Mouse (Mus musculus) heart, adult 9 months (tissue): ENCODE measurements around the gene Dhx40.
"Not testable (repeated sequence)": the region's sequence is repeated elsewhere in the genome, so short reads cannot be mapped to it uniquely, and the experiment has no call there.

Experiments used
- DNase-seq, 2 experiments: peaks; one replicate each; pipeline ENCODE4 v3.0.0; 2022; ENCODE audit warnings: low spot score in 2 of 2

Dhx40 gene

GRCm38 (mm10) chr11:86818928-86819327 is 11.4 kb upstream of the Dhx40 start:
- DNase-seq, result no peak

GRCm38 (mm10) chr11:86816288-86816687 is 8.7 kb upstream of the Dhx40 start:
- DNase-seq, result not testable (repeated sequence)

- peak in 1 of 2 experiments; percentile 11 for DNase-seq
Measured at GRCm38 (mm10) chr11:86814481-86814880, 6.9 kb upstream of the Dhx40 start.

GRCm38 (mm10) chr11:86813256-86813655 is 5.7 kb upstream of the Dhx40 start:
- not testable (repeated sequence) for DNase-seq

GRCm38 (mm10) chr11:86811326-86811630 is 3.7 kb upstream of the Dhx40 start:
- no peak for DNase-seq

GRCm38 (mm10) chr11:86810572-86811325 is 3.2 kb upstream of the Dhx40 start:
- no peak for DNase-seq

GRCm38 (mm10) chr11:86809828-86810227 is 2.3 kb upstream of the Dhx40 start:
- DNase-seq, result no peak

GRCm38 (mm10) chr11:86807001-86807477 is 507 bp downstream of the Dhx40 start:
- peak; percentile 32 to 38 for DNase-seq

- DNase-seq, result no peak
Measured at GRCm38 (mm10) chr11:86794161-86794560, 13.4 kb downstream of the Dhx40 start.

GRCm38 (mm10) chr11:86787436-86787835 is 20.1 kb downstream of the Dhx40 start:
- not testable (repeated sequence) for DNase-seq

GRCm38 (mm10) chr11:86785767-86786166 is 21.8 kb downstream of the Dhx40 start:
- DNase-seq, result no peak

GRCm38 (mm10) chr11:86769884-86770283 is 37.7 kb downstream of the Dhx40 start:
- DNase-seq, result peak in 1 of 2 experiments; percentile 13

GRCm38 (mm10) chr11:86764501-86764900 is 43.0 kb downstream of the Dhx40 start:
- DNase-seq, result no peak

- not testable (repeated sequence) for DNase-seq
Measured at GRCm38 (mm10) chr11:86763127-86763526, 44.4 kb downstream of the Dhx40 start.

- no peak for DNase-seq
Measured at GRCm38 (mm10) chr11:86760357-86760756, 47.2 kb downstream of the Dhx40 start.

GRCm38 (mm10) chr11:86759886-86760285 is 47.7 kb downstream of the Dhx40 start:
- DNase-seq, result no peak

- DNase-seq, result no peak
Measured at GRCm38 (mm10) chr11:86759226-86759625, 48.3 kb downstream of the Dhx40 start.

- no peak for DNase-seq
Measured at GRCm38 (mm10) chr11:86758559-86758958, 49.0 kb downstream of the Dhx40 start.

GRCm38 (mm10) chr11:86757480-86758371 is 49.8 kb downstream of the Dhx40 start, which contains the start of gene Cltc:
Cltc (minus strand) TSS chr11:86757565.
- peak; percentile 96 to 97 for DNase-seq

- DNase-seq, result no peak
Measured at GRCm38 (mm10) chr11:86757142-86757479, 50.4 kb downstream of the Dhx40 start.

- DNase-seq, result peak; percentile 34 to 44
Measured at GRCm38 (mm10) chr11:86756156-86757141, 51.1 kb downstream of the Dhx40 start.
